Mouse (Mus musculus) cerebellum, adult (tissue): ENCODE measurements around the gene Nprl2.

Experiments used
- ATAC-seq: cut with Nextera tagmentation; 2 replicates; pipeline ENCODE4 v1.9.2; 2017; ENCODE audit warnings: mild to moderate bottlenecking, moderate library complexity, mixed read lengths; ENCODE audit not compliant: insufficient number of reproducible peaks, low FRiP score, low TSS enrichment

Gene Nprl2

GRCm38 (mm10) chr9:107594281-107595062, 52.4 kb downstream of the Nprl2 start:
- ATAC-seq, result no peak
